Mouse (Mus musculus): ENCODE data around the gene Cdc20b.

Gene Cdc20b

GRCm38 (mm10) chr13:113031351-113031750, 3.6 kb upstream of the Cdc20b start:
- DNase-seq (ENCODE audit: low spot score) = no peak

DNA sequence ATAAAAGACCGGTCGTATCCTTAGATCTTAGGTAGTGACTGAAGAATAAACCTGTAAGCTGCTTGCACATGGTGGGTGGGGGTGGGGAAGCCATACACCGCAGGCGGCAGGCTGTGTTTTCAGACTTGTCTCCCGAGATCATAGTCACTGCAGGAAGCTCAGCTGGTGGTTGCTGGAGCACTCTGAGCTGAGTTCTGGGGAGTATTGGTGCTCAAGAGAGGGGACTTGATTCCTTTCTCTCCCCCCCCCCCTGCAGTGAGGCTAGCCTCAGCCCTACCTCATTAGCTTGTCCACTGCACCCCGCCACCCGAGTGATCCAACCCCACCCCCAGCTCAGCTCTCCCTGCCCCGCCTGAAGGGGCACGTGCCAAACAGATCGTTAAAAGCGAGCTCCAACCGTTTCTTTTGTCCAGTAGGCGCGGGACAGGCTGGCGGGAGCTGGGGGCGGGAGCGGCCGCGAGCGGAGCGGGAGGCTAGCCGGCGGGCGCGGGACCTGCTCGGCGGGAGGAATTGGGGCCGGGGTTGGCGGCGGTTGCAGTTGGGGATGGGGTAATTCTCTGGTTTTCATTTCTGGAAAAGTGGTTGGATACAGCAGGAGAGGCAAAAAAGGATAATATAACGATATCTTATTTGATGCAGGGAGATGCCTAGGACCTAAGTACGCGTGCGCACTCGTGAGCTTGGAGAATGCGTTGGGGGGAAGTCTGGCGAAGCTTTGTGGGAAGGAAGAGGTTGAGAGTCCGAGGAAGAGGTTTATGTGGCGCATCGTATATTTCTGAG, 2.9 kb upstream of the Cdc20b start:
- DNase-seq (ENCODE audit: low spot score) = peak; percentile 48

- DNase-seq (ENCODE audit: low spot score) = no peak
These were observed 2.1 kb upstream of the Cdc20b start for GRCm38 (mm10) chr13:113032831-113033230.

DNA sequence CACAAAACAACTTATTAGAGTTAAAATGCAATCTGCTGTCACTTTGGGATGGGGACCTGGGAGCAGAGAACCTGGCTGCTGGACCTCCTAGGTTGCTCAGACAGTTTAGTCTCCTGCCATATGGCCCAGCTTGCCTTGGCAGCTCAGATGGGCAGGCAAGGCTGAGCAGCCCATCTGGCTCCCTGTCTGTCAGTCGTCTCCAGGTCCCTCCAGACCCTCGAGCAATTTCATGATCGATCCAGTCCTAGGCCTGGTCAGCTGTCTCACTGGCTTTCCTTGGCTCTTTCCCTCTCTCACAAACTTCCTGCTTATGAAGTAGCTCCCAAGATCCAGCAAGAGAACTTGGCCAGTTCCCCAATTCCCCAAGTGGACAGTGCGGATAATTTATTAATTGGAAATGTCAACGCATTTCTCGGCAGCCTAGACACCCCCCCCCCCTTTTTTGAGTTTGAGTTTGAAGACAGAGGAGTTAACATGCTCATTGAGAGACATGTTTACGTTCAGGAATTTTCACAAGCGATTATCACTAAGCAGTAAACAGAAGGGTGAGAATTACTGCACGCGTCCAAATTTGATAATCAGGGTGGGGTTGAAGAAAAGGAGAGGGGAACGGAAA, 532 bp upstream of the Cdc20b start:
- no peak for DNase-seq (ENCODE audit: low spot score)

DNA sequence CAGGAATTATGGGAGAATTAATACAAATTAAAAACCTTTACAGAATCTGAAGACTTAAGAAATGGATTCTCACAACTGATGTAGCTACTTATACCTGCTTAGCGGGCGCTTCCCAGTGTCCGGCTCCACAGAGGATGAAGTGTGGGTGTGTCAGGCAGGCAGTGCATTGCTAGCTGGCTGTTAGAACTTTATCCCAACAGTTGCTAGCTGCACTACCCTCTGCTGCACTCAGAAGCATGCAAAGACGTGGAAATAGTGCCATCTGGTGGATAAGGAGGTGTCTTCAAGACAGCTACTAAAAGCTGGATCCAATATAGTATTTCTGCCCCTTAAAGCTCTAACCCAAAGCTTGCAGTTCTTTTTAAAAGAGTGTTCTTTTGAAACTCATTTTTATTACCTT, 941 bp downstream of the Cdc20b start:
- peak; percentile 78 for DNase-seq (ENCODE audit: low spot score)

GRCm38 (mm10) chr13:113044876-113045275, 10.0 kb downstream of the Cdc20b start:
- no peak for DNase-seq (ENCODE audit: low spot score)

- DNase-seq (ENCODE audit: low spot score) = no peak
These were observed 10.7 kb downstream of the Cdc20b start for GRCm38 (mm10) chr13:113045458-113046110.

- peak; percentile 23 for DNase-seq (ENCODE audit: low spot score)
These were observed 11.4 kb downstream of the Cdc20b start, which contains the start of gene Gpx8 for GRCm38 (mm10) chr13:113046211-113046883. Gene Gpx8 (minus strand): TSS chr13:113046410.

GRCm38 (mm10) chr13:113047018-113047417, 12.1 kb downstream of the Cdc20b start:
- DNase-seq (ENCODE audit: low spot score) = no peak

DNA sequence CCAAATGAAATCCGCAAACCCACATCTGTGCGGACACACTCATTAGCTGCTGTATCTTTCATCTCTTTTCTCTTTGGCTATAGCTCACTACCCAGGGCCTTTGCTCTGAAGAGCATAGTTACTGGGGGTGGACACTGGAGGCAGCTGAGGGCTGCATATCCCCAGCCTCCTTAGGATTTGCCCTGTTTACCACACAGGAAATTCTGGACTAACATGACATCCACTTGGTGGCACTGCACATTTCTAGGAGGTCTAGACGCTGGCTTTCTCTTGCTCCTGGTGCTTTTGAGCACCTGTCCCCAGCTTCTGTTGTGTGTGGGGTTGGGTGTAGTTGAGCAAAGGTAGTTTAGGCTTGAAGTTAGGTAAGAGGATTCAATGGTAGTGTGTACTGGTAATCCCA, 12.7 kb downstream of the Cdc20b start:
- DNase-seq (ENCODE audit: low spot score) = no peak

GRCm38 (mm10) chr13:113054230-113054629, 19.3 kb downstream of the Cdc20b start:
- DNase-seq (ENCODE audit: low spot score) = no peak

- DNase-seq (ENCODE audit: low spot score) = no peak
These were observed 20.9 kb downstream of the Cdc20b start for GRCm38 (mm10) chr13:113055826-113056225.

- DNase-seq (ENCODE audit: low spot score) = no peak
These were observed 26.8 kb downstream of the Cdc20b start for GRCm38 (mm10) chr13:113061746-113062145.

DNA sequence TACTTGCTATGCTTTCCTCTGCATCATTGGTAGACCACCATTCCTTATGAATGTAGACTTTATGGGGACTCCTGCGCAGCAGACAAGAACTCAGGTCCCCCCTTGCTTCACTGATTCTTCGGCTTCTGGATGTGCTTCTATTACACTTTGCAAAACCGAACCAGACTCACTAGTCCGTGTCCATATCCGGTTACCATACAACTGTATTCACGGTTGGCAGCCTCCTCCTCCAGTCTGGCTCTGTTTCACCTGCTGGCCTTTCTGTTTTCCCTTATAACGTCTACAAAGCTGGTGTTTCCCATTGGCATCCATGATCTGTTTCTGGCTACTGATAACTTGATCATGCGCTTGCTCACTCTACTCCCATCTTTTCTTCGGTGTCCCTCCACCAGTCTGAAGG, 29.6 kb downstream of the Cdc20b start:
- DNase-seq (ENCODE audit: low spot score) = no peak

GRCm38 (mm10) chr13:113079021-113079420, 44.1 kb downstream of the Cdc20b start:
- no peak for DNase-seq (ENCODE audit: low spot score)

DNA sequence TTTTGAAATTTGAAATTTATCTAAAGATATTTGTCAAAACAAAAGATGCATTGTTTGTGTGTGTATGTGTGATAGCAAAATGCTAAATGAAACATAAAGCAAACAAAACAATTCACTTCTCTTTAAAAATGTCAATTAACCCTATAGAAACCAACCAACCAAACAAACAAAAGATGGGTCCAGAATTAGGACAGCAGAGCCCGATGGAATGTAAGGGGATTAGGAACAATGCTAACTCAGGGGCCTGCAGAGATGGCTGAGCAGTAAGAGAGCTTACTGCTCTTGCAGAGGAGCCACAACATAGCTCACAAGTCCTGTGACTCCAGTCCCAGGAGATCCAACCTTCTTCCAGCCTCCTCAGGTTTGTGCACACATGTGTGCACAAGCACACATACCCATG, 47.2 kb downstream of the Cdc20b start:
- no peak for DNase-seq (ENCODE audit: low spot score)

GRCm38 (mm10) chr13:113084732-113085131, 49.8 kb downstream of the Cdc20b start:
- no peak for DNase-seq (ENCODE audit: low spot score)

DNA sequence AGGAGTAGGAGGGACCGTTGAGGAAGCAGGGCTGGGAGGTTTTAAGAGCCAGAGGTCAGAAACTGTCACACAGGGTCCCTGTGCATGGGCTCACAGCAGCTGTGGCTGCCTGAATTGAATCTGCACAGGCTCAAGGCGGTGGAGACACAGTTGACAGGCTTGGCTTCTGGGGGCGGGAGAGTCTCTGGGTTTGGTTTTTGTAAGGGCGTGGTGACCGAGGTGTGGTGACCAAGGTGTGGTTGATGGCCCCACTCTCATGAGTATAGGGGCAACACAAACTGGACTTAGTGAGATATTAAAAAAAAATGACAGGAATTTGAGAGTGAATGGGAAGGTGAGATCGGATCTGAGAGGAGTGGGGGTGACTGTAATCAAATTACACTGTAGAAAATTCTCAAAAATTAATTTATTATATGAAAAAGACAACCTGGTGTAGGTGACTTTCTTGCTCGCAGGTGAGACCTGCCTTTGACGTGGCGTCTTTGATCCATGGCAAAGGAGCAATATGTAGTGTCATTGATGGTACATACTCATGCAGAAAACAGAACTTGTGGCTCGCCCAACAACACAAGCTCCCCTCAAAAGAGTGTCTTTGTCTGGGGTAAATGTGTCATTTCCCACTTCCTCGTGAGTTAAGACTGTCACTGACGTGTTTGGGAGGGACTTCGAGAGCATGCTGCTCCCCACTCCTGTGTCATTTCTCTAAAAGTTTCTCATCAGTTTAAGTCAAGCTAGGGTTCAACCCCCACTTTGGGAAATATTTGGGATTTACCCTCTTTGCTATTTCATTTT, 52.5 kb downstream of the Cdc20b start:
- DNase-seq (ENCODE audit: low spot score) = peak; percentile 37

- no peak for DNase-seq (ENCODE audit: low spot score)
These were observed 55.6 kb downstream of the Cdc20b start for GRCm38 (mm10) chr13:113090489-113090888.

DNA sequence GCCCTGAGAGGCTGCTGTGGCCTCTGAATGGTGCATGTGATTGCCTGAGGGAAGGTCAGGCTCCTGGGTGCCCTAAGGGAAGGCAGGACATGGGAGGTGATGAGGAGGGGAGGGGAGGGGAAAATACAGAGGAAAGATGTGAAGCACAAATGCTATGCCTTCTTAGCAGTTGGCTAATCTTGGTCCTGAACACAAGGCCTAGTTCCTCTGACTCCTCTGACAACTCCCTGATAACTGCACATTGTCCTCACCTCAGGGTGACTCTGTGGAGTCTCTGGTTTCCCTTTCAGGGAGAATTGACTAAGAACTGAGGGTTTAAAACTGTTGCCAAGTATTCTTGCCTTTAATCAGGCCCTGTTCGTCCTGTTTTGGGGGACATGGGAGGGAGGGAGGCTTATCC, 59.7 kb downstream of the Cdc20b start:
- DNase-seq (ENCODE audit: low spot score) = no peak

DNA sequence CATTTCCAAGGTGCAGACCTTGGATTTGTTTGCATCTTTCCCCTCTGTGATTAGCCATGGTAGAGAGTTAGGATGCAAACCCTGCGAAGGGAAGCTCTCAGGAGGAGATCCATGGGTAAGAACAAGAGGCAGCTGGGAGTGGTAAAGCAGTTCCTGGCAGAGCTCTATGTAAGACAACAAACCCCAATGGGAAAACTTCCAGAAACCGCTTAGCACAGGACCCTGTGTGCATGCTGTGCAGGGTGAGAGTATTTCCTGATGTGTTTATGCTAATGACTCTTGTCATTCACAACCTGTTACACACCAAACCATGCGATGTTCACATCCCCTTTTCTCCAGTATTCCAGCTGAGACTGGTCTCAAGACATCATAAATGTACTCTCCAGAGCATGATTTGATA, 62.1 kb downstream of the Cdc20b start:
- DNase-seq (ENCODE audit: low spot score) = no peak

DNA sequence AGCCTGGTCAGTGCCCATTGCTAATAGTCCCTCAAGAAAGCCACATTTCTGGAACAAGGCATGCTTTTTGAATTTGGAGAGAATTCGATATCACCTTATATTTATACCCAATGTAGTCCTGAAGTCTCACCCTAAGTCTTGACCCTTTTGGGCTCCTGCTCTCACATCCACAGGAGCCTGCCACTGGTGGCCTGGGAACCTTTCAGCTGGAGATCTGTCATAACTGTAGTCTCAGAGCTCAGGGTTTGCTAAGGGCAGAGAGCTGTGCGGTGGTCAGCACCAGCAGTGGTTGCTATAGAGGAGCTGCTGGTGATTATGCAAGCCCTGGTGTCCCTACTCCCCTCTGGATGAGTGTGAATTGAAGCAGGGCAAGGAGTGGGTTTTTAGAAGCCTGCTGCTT, 63.5 kb downstream of the Cdc20b start:
- no peak for DNase-seq (ENCODE audit: low spot score)
